In the genomic region with DNA sequence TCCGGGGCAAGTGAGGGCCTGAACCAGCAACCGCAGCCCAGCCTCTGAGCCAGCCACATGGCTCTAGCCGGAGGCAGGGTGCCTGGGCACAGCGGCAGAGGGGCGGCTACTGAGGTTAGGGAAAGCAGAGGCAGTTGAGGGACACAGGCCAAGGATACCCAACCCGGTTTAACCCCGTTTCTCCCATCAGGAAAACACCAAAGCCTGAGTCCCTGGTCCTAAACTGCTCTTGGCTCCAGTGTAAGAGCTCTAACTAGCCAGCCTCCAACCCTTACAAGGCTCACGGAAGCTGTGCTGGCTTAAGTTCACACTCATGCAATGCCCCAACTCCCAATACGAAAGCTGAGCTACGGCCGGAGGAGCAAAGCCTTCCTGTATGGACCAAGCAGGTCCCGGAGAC, we compare ENCODE assay signal across 11 mouse cellular contexts. TPM values are rescaled to one million over a fixed set of nuclear protein-coding genes. Genes with fewer than 3 reads are reported as not detected.
DNase-seq lines count a peak whose midpoint lies in the region; ATAC-seq and TF ChIP-seq lines count a peak whose summit lies in the region.
"Had no signal": no experiment of that assay in that cellular context is flagged by ENCODE, and none has a peak within 500 bp of the region (broad histone marks: within the 10 kb centered on the region; RNA-seq: fewer than 3 reads in every experiment).

No protein-coding gene starts in this region.

- no peak for TF ChIP-seq CTCF in forebrain, postnatal 0 days (IDR thresholded peaks at IDR 0.05; ENCODE audit: low read depth)

- peaks cover 68% of the 10 kb centered on the region for H3K4me1 ChIP-seq in forebrain, embryonic 13.5 days
- H3K4me1 ChIP-seq in forebrain, postnatal 0 days (ENCODE audit: insufficient read depth) = peaks cover 32% of the 10 kb centered on the region
- peaks cover 81% of the 10 kb centered on the region for H3K4me1 ChIP-seq in lung, embryonic 16.5 days (replicated peaks; ENCODE audit: control insufficient read depth, insufficient read depth, low read length)
- peaks cover 65% of the 10 kb centered on the region for H3K4me1 ChIP-seq in hindbrain, embryonic 15.5 days (replicated peaks)
- H3K4me1 ChIP-seq in neural tube, embryonic 14.5 days (ENCODE audit: control insufficient read depth, insufficient read depth, low read length) = peaks cover 46% of the 10 kb centered on the region

- ATAC-seq in forebrain, embryonic 13.5 days = no peak
- ATAC-seq in forebrain, postnatal 0 days = no peak
- no peak for ATAC-seq in lung, embryonic 16.5 days (ENCODE audit: low read depth)
- no peak for ATAC-seq in hindbrain, embryonic 15.5 days (ENCODE audit: low FRiP score, low read depth)
- ATAC-seq in neural tube, embryonic 14.5 days (ENCODE audit: low read depth) = no peak
- ATAC-seq: activated CD4-positive, CD25-positive, alpha-beta regulatory T cell, adult 4 months had no signal

- H3K4me2 ChIP-seq in forebrain, embryonic 13.5 days = peak overlapping the region; percentile 6
- H3K4me2 ChIP-seq in forebrain, postnatal 0 days (ENCODE audit: low read depth) = no peak overlapping the region
- H3K4me2 ChIP-seq in lung, embryonic 16.5 days (ENCODE audit: low read depth, low read length) = peak overlapping the region; percentile 54
- 0 out of 2 replicates have a peak overlapping the region, but pooled peaks have one; percentile 22 for H3K4me2 ChIP-seq in hindbrain, embryonic 15.5 days
- H3K4me2 ChIP-seq in neural tube, embryonic 14.5 days (ENCODE audit: low read depth, low read length) = peak overlapping the region; percentile 16; the same call in 1 of the 2 replicates

- H3K9me3 ChIP-seq in forebrain, embryonic 13.5 days (replicated peaks) = no peaks in the 10 kb centered on the region
- no peaks in the 10 kb centered on the region for H3K9me3 ChIP-seq in forebrain, postnatal 0 days (ENCODE audit: low read length)
- H3K9me3 ChIP-seq in lung, embryonic 16.5 days (ENCODE audit: control insufficient read depth, low read length) = no peaks in the 10 kb centered on the region
- no peaks in the 10 kb centered on the region for H3K9me3 ChIP-seq in hindbrain, embryonic 15.5 days
- no peaks in the 10 kb centered on the region for H3K9me3 ChIP-seq in neural tube, embryonic 14.5 days (ENCODE audit: control insufficient read depth, low read length)

- no peaks in the 10 kb centered on the region for H3K27me3 ChIP-seq in forebrain, embryonic 13.5 days
- no peaks in the 10 kb centered on the region for H3K27me3 ChIP-seq in forebrain, postnatal 0 days (ENCODE audit: insufficient read depth, low read length)
- H3K27me3 ChIP-seq in lung, embryonic 16.5 days (ENCODE audit: control insufficient read depth, insufficient read depth, low read depth, low read length) = no peaks in the 10 kb centered on the region
- no peaks in the 10 kb centered on the region for H3K27me3 ChIP-seq in hindbrain, embryonic 15.5 days
- no peaks in the 10 kb centered on the region for H3K27me3 ChIP-seq in neural tube, embryonic 14.5 days (ENCODE audit: control insufficient read depth, insufficient read depth, low read length)

- 77% methylated on average over 12 of the region's 12 CpGs for WGBS in forebrain, embryonic 13.5 days
- WGBS in forebrain, postnatal 0 days = 71% methylated on average over 12 of the region's 12 CpGs
- 45% methylated on average over 12 of the region's 12 CpGs for WGBS in lung, embryonic 16.5 days
- 62% methylated on average over 12 of the region's 12 CpGs for WGBS in hindbrain, embryonic 15.5 days
- 44% methylated on average over 12 of the region's 12 CpGs for WGBS in neural tube, embryonic 14.5 days

- DNase-seq in forebrain, postnatal 0 days = no peak
- no peak for DNase-seq in lung, postnatal 25 days (ENCODE audit: low spot score)
- no peak for DNase-seq in frontal cortex, postnatal 14 days (ENCODE audit: low spot score in 2 of 2)
- DNase-seq in urinary bladder, postnatal 36 days (ENCODE audit: low spot score in 2 of 2) = no peak
- DNase-seq: cerebellum, postnatal 36 days; kidney, adult 2 months had no signal

- H3K27ac ChIP-seq in forebrain, embryonic 13.5 days = peak overlapping the region; percentile 31; the same call in 1 of the 2 replicates
- H3K27ac ChIP-seq in forebrain, postnatal 0 days (ENCODE audit: low read depth, low read length) = no peak overlapping the region
- peak overlapping the region; percentile 77 for H3K27ac ChIP-seq in lung, embryonic 16.5 days (ENCODE audit: low read length)
- H3K27ac ChIP-seq in hindbrain, embryonic 15.5 days (replicated peaks) = no peak overlapping the region
- H3K27ac ChIP-seq in neural tube, embryonic 14.5 days (ENCODE audit: low read depth, low read length) = no peak overlapping the region

- peak overlapping the region; percentile 17 for H3K9ac ChIP-seq in forebrain, embryonic 13.5 days
- H3K9ac ChIP-seq in forebrain, postnatal 0 days = no peak overlapping the region
- H3K9ac ChIP-seq in lung, embryonic 16.5 days (ENCODE audit: low read length) = peak overlapping the region; percentile 60
- no peak overlapping the region for H3K9ac ChIP-seq in hindbrain, embryonic 15.5 days
- H3K9ac ChIP-seq in neural tube, embryonic 14.5 days (replicated peaks; ENCODE audit: low read depth, low read length) = 0 out of 2 replicates have a peak overlapping the region, but pooled peaks have one; percentile 21

- H3K4me3 ChIP-seq in forebrain, embryonic 13.5 days = no peak overlapping the region
- no peak overlapping the region for H3K4me3 ChIP-seq in forebrain, postnatal 0 days (ENCODE audit: low read depth, low read length)
- peak overlapping the region; percentile 30 for H3K4me3 ChIP-seq in lung, embryonic 16.5 days (ENCODE audit: low read length)
- H3K4me3 ChIP-seq in hindbrain, embryonic 15.5 days = no peak overlapping the region
- no peak overlapping the region for H3K4me3 ChIP-seq in neural tube, embryonic 14.5 days (ENCODE audit: low read depth, low read length)

- H3K36me3 ChIP-seq in forebrain, embryonic 13.5 days (ENCODE audit: poor library complexity, severe bottlenecking) = no peaks in the 10 kb centered on the region
- H3K36me3 ChIP-seq in forebrain, postnatal 0 days (ENCODE audit: insufficient read depth) = no peaks in the 10 kb centered on the region
- H3K36me3 ChIP-seq in lung, embryonic 16.5 days (ENCODE audit: control insufficient read depth, insufficient read depth, low read length) = no peaks in the 10 kb centered on the region
- H3K36me3 ChIP-seq in hindbrain, embryonic 15.5 days = no peaks in the 10 kb centered on the region
- no peaks in the 10 kb centered on the region for H3K36me3 ChIP-seq in neural tube, embryonic 14.5 days (ENCODE audit: control insufficient read depth, insufficient read depth, low read length)

RNA-seq across cellular contexts. Expression of gene Ptk7, which starts 4.7 kb away (rescaled TPM):
- 32.5 and 35.3 TPM in 2 replicates for polyA plus RNA-seq in forebrain, embryonic 13.5 days (2015; fragmentation: Nextera tagmentation; extraction: Ambion mirVana)
- total RNA-seq in forebrain, postnatal 0 days (2014; rRNA removed) = 42.4 and 56.6 TPM in 2 replicates
- 18.9 and 19.7 TPM in 2 replicates for polyA plus RNA-seq in forebrain, postnatal 0 days (2015; fragmentation: Nextera tagmentation; extraction: Ambion mirVana)
- 141 and 143 TPM in 2 replicates for polyA plus RNA-seq in lung, embryonic 16.5 days (2015; fragmentation: Nextera tagmentation; extraction: Ambion mirVana)
- 32.8 and 34.1 TPM in 2 replicates for polyA plus RNA-seq in hindbrain, embryonic 15.5 days (2015; fragmentation: Nextera tagmentation; extraction: Ambion mirVana)
- 7.9 and 23.7 TPM in 2 replicates for polyA plus RNA-seq in neural tube, embryonic 14.5 days (2014; fragmentation: Nextera tagmentation; extraction: Ambion mirVana)

RNA-seq across cellular contexts. Expression of gene Klc4, which starts 21.2 kb away (rescaled TPM):
- 44.3 and 47.7 TPM in 2 replicates for polyA plus RNA-seq in forebrain, embryonic 13.5 days (2015; fragmentation: Nextera tagmentation; extraction: Ambion mirVana)
- total RNA-seq in forebrain, postnatal 0 days (2014; rRNA removed) = 31.2 and 32.7 TPM in 2 replicates
- polyA plus RNA-seq in forebrain, postnatal 0 days (2015; fragmentation: Nextera tagmentation; extraction: Ambion mirVana) = 20.3 and 21.3 TPM in 2 replicates
- 27.6 and 30.8 TPM in 2 replicates for polyA plus RNA-seq in lung, embryonic 16.5 days (2015; fragmentation: Nextera tagmentation; extraction: Ambion mirVana)
- polyA plus RNA-seq in hindbrain, embryonic 15.5 days (2015; fragmentation: Nextera tagmentation; extraction: Ambion mirVana) = 33.9 and 35.9 TPM in 2 replicates
- polyA plus RNA-seq in neural tube, embryonic 14.5 days (2014; fragmentation: Nextera tagmentation; extraction: Ambion mirVana) = 27.7 and 32.1 TPM in 2 replicates

RNA-seq across cellular contexts. Expression of gene Mrpl2, which starts 21.4 kb away (rescaled TPM):
- polyA plus RNA-seq in forebrain, embryonic 13.5 days (2015; fragmentation: Nextera tagmentation; extraction: Ambion mirVana) = 89.0 and 97.3 TPM in 2 replicates
- total RNA-seq in forebrain, postnatal 0 days (2014; rRNA removed) = 51.4 and 62.9 TPM in 2 replicates
- polyA plus RNA-seq in forebrain, postnatal 0 days (2015; fragmentation: Nextera tagmentation; extraction: Ambion mirVana) = 96.2 and 111 TPM in 2 replicates
- polyA plus RNA-seq in lung, embryonic 16.5 days (2015; fragmentation: Nextera tagmentation; extraction: Ambion mirVana) = 93.0 and 97.4 TPM in 2 replicates
- polyA plus RNA-seq in hindbrain, embryonic 15.5 days (2015; fragmentation: Nextera tagmentation; extraction: Ambion mirVana) = 64.3 TPM in 2 replicates
- 59.9 and 64.4 TPM in 2 replicates for polyA plus RNA-seq in neural tube, embryonic 14.5 days (2014; fragmentation: Nextera tagmentation; extraction: Ambion mirVana)

RNA-seq across cellular contexts. Expression of gene Cul7, which starts 25.5 kb away (rescaled TPM):
- 33.5 and 39.0 TPM in 2 replicates for polyA plus RNA-seq in forebrain, embryonic 13.5 days (2015; fragmentation: Nextera tagmentation; extraction: Ambion mirVana)
- 77.0 and 89.9 TPM in 2 replicates for total RNA-seq in forebrain, postnatal 0 days (2014; rRNA removed)
- 20.6 and 24.0 TPM in 2 replicates for polyA plus RNA-seq in forebrain, postnatal 0 days (2015; fragmentation: Nextera tagmentation; extraction: Ambion mirVana)
- 49.1 and 50.8 TPM in 2 replicates for polyA plus RNA-seq in lung, embryonic 16.5 days (2015; fragmentation: Nextera tagmentation; extraction: Ambion mirVana)
- polyA plus RNA-seq in hindbrain, embryonic 15.5 days (2015; fragmentation: Nextera tagmentation; extraction: Ambion mirVana) = 38.4 and 43.8 TPM in 2 replicates
- 30.1 and 33.8 TPM in 2 replicates for polyA plus RNA-seq in neural tube, embryonic 14.5 days (2014; fragmentation: Nextera tagmentation; extraction: Ambion mirVana)

RNA-seq across cellular contexts. Expression of gene Rrp36, which starts 49.6 kb away (rescaled TPM):
- polyA plus RNA-seq in forebrain, embryonic 13.5 days (2015; fragmentation: Nextera tagmentation; extraction: Ambion mirVana) = 54.5 and 59.7 TPM in 2 replicates
- 29.7 and 31.1 TPM in 2 replicates for total RNA-seq in forebrain, postnatal 0 days (2014; rRNA removed)
- polyA plus RNA-seq in forebrain, postnatal 0 days (2015; fragmentation: Nextera tagmentation; extraction: Ambion mirVana) = 39.4 and 52.1 TPM in 2 replicates
- polyA plus RNA-seq in lung, embryonic 16.5 days (2015; fragmentation: Nextera tagmentation; extraction: Ambion mirVana) = 51.4 and 51.6 TPM in 2 replicates
- polyA plus RNA-seq in hindbrain, embryonic 15.5 days (2015; fragmentation: Nextera tagmentation; extraction: Ambion mirVana) = 53.0 TPM in 2 replicates
- polyA plus RNA-seq in neural tube, embryonic 14.5 days (2014; fragmentation: Nextera tagmentation; extraction: Ambion mirVana) = 44.7 and 49.6 TPM in 2 replicates

Comparison
In these comparisons a context has a peak if more than half of its experiments do, and no peak if none do; other contexts are left out.
1. H3K27ac ChIP-seq: peak in forebrain, embryonic 13.5 days (single experiment) and lung, embryonic 16.5 days (single experiment); none in forebrain, postnatal 0 days (single experiment), hindbrain, embryonic 15.5 days (single experiment) and neural tube, embryonic 14.5 days (single experiment).
2. H3K9ac ChIP-seq: peak in forebrain, embryonic 13.5 days (single experiment), lung, embryonic 16.5 days (single experiment) and neural tube, embryonic 14.5 days (single experiment); none in forebrain, postnatal 0 days (single experiment) and hindbrain, embryonic 15.5 days (single experiment).